Mouse (Mus musculus) Muller cell, postnatal 12 days (primary cell): ENCODE results near the gene Spag6.

Experiments
- DNase-seq: peaks from one replicate; pipeline ENCODE4 v3.0.0-alpha.2; 2015; ENCODE audit errors: inconsistent ontology term

Spag6 gene

GRCm38 (mm10) chr2:18693871-18694610 is at the start of gene Spag6:
Gene Spag6 (plus strand): TSS chr2:18694032.
- peak; percentile 93 for DNase-seq

GRCm38 (mm10) chr2:18648563-18648962 is 45.3 kb upstream of the Spag6 start:
- DNase-seq = no peak

DNA sequence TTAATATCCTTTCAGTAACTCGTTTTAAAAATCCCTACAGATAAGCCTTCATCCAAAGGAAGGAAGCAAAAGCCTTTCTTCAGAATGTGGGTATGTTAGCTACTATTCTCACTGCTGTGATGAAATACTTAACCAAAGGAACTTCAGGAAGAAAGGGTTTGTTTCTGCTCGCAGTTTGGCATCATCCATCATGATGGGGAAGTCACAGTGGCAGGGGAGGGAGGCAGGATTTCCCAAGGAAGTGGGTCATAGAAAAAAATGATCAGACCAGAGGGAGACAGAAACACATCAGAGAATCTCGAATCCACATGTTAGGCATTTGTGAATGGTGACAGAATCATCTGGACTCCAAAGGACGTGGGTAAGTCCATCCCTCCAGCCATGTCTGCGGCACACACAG is 39.0 kb upstream of the Spag6 start:
- no peak for DNase-seq

DNA sequence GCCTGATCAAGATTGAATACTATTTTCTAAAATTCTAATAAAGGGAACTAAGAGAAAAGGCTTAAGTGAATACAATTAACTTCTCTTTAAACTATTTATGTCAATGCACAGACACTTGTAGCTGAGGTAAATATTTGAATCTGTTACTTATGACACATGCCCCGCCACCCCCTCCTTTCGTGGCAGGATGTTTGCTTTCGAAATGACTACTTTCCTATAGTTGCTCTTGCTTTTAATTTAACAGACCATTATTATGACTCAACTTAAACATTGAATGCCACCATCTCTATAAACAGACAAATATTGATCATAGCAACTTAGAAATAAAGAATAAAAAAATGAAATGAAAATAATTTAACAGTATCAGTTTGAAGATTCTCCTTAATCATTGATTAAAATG is 29.8 kb upstream of the Spag6 start:
- no peak for DNase-seq

DNA sequence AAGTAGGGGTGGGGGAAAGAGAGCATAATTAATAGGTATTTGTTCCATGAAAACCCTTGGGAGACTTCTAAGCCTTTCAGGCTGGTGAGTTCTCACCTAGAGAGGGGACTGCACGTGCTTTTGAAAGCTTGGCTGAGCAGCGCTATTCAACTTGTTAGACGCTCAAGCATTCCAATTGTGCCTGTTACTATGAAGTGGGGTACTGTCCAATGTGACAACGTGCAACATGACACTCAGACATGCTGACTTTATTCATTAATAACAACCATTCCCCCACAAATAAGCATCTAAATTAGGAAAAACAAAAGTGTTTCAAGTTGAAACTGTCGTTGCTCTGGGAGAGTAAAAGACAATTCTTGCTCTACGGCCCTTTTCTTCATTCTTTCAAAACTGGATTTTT is 22.8 kb upstream of the Spag6 start:
- no peak for DNase-seq

- DNase-seq = peak; percentile 98
Observed at GRCm38 (mm10) chr2:18672133-18672765, 21.6 kb upstream of the Spag6 start, which contains the start of gene Commd3. Gene Commd3 (plus strand): TSS chr2:18672384.

- no peak for DNase-seq
Observed at GRCm38 (mm10) chr2:18672766-18673164, 21.1 kb upstream of the Spag6 start.

- no peak for DNase-seq
Observed at GRCm38 (mm10) chr2:18673766-18674165, 20.1 kb upstream of the Spag6 start.

DNA sequence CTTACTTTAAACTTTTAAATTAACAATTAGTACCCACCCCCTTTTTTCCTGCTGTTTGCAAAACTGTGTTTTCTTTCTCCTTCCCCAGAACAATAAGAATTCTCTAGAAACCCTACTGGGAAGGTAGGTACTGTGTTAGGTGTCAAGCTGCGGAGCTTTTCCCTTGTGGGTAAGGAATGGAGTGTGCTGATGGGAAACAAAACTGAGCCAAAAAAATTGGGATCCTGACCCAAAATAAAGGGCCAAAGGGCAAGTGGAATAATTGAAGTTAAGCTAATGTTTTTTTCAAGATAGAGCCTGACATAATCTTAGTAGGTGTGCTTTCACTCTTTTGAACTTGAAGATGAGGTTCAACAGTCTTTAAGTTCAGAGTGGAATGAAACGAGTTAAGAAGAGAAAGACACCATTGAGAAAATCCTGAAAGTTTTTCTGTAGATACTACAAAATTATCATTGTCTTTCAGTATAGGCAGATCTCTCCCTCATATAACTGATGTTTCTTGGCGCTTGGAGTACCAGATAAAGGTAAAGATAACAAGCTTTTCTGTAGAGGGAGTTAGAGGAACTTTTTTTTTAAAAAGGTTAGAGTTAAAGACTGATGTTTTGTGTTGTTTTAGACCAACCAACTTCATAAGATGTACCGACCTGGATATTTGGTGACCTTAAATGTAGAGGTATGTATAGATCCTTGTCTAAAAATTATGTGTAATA is 19.5 kb upstream of the Spag6 start:
- DNase-seq = no peak

- DNase-seq = no peak
Observed at GRCm38 (mm10) chr2:18675681-18676456, 18.0 kb upstream of the Spag6 start.

DNA sequence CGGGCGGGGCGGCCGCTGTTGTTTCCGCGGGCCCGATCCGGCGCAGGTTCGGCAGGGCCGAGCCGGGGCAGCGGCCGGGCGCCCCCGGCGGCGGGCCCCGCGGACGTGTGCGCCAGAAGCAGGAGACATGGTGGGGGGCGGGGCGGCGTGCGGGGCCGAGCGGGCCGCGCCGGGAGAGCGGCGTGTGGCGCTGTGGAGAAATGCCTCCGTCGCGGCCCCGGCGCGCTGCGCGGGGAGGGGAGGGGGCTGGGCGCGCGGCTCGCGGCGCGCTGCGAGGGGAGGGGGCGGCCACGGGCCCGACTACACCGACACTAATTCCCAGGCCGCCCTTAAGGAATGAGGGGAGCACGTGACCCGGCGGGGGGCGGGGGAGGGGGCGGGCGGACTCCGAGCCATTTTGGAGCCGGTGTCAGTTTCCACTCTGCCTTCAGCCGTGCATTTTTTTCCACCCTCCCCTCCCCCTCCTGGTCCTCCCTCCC is 17.3 kb upstream of the Spag6 start:
- DNase-seq = peak; percentile 90

DNA sequence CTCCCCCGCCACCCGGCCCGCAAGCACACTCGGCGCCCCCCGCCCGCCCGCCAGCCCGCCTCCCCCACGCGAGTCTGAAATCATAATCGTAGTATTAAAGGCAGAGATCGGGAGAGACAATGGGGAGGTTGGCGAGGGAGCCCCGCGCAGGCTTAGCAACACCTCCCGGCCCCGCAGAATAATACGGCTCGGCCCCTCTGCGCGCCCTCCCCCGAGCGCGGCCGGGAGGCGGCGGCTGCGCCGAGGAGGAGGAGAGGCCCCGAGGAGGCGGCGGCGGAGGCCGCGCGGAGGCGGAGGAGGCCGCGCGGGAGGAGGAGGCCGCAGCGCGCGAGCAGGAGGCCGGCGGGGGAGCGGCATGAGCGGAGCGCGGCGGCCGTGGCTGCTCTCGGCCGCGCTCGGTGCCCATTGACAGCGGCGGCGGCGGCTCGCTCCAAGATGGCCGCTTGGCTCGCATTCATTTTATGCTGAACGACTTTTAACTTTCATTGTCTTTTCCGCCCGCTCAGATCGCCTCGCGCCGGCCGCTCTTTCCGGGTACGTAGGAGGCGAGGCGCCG is 16.8 kb upstream of the Spag6 start, which contains the start of gene Bmi1:
TSS of gene Bmi1 (plus strand) at position 83 of the 556 bp plus-strand sequence.
- DNase-seq = peak; percentile 83

GRCm38 (mm10) chr2:18677631-18678471 is 16.0 kb upstream of the Spag6 start:
- DNase-seq = peak; percentile 67

DNA sequence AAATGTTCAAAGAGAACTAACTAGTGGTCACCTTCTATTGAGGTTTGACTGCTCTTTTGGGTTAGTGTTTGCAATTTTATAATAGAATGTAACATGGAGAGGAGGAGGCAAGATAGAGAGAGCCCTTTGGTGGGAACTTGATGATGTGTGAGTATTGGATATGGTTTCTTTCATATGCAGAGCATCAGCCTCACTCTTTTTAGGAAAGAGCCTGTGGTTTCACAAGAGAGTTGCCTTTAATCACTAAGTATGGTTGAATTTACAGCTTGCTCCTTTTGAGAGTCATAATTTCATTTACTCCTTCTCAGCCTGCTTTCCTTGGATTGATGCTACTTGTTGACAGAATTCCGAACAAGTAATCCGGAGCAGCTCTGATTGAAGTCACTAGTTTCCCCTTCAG is 14.1 kb upstream of the Spag6 start:
- DNase-seq = no peak

- DNase-seq = no peak
Observed at GRCm38 (mm10) chr2:18680501-18680900, 13.3 kb upstream of the Spag6 start.

DNA sequence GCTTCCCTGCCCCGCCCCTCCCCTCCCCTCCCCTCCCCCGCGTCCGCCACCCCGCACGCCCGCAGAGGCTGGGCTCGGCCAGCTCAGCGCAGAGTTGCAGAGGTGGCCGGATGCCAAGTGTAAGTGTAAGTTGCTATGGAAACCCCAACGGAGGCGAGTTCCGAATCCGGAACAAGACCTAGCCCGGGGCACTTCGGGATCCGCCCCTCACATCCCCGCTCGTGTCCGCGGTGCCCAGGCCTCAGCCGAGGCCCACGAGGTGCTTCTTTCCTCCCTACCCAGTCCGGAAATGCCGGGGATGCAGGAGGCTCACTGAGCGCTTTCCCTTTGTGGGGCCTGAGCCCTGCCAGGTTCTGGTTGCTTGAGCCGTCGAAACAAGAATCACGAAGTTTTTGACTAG is 12.9 kb upstream of the Spag6 start:
- DNase-seq = peak; percentile 40

GRCm38 (mm10) chr2:18684062-18684461 is 9.8 kb upstream of the Spag6 start:
- DNase-seq = no peak

DNA sequence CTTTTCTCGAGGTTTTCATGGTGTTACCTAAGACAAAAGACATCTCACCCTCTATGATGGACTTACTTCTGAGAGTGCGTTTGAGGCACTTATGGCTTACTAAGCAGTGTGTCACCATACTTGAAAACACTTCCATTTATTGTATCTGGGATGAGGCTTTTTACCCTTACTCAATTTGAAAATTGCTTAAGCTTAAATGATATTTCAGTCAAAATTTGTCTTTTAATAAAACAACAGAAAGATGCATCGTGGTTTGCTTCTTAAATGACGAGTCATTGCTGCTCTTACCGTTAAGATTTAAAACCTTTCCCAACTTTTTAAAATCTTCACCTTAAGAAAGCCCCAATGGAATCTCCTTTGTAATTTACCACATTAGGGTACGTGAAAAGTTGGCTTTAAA is 7.4 kb upstream of the Spag6 start:
- no peak for DNase-seq

DNA sequence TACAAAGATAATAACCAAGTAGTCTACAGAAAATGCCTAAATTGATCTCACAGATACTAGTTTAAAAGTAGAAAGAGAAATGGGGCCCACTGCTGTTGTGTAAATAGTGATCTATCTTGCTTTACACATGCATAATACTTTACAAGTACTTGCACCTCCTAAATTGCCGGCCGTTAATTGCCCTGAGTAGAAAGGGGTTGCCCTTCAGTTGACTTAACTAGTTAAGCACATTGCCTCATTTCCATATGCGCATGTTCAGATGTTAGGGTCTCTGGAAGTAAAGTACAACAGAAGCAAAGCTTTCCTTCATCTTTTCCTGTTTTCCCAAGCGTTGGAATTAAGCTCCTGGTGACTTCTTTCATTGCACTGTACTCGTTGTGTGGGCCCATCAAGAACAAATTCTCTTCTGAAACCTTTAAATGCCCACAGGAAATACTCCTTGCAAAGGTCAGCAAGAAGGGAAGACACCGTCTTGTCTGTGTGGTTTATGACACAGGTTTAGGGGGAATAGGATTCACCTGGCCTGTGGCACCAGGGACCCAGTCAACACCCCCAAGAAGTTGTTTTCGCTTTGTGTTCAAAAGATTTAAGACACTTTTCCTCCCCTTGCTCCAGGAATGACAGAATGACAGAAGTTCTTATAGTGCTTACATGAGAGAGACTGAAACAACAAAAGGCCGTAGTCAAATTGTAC is 6.9 kb upstream of the Spag6 start:
- no peak for DNase-seq

- DNase-seq = no peak
Observed at GRCm38 (mm10) chr2:18687671-18688170, 6.1 kb upstream of the Spag6 start.
